Comparison of ENCODE assay signal across 9 mouse cellular contexts in genomic region chr15:80850004-80850403, GRCm38 (mm10).
DNase-seq lines count a peak whose midpoint lies in the region; ATAC-seq and TF ChIP-seq lines count a peak whose summit lies in the region.
"Had no signal": no experiment of that assay in that cellular context is flagged by ENCODE, and none has a peak within 500 bp of the region (broad histone marks: within the 10 kb centered on the region; RNA-seq: fewer than 3 reads in every experiment).

No protein-coding gene starts in this region.

- 0 out of 2 replicates have a peak, but pooled peaks have one; percentile 14 for TF ChIP-seq EP300 in ES-Bruce4 (IDR thresholded peaks at IDR 0.05; ENCODE audit: insufficient read depth, low read depth, low read length)

- no peak overlapping the region for H3K27ac ChIP-seq in ES-Bruce4 (ENCODE audit: insufficient read depth, low read length)
- H3K27ac ChIP-seq in hindbrain, embryonic 13.5 days, result peak overlapping the region; percentile 45; the same call in 1 of the 2 replicates
- H3K27ac ChIP-seq: limb, embryonic 13.5 days had no signal

- no peaks in the 10 kb centered on the region for H3K4me1 ChIP-seq in ES-Bruce4 (ENCODE audit: control insufficient read depth, insufficient read depth, low read length)
- H3K4me1 ChIP-seq in hindbrain, embryonic 13.5 days (replicated peaks), result peaks cover 25% of the 10 kb centered on the region
- H3K4me1 ChIP-seq: limb, embryonic 13.5 days had no signal

- ATAC-seq in hindbrain, embryonic 13.5 days (ENCODE audit: low FRiP score), result no peak
- ATAC-seq in CD4-positive, CD25-positive, alpha-beta regulatory T cell, adult 4 months, result no peak
- ATAC-seq in granulocyte monocyte progenitor cell, adult 5-6 weeks (replicated peaks; ENCODE audit: poor library complexity, severe bottlenecking), result no peak

- H3K27me3 ChIP-seq in ES-Bruce4 (ENCODE audit: control insufficient read depth, insufficient read depth, low read length, poor library complexity, severe bottlenecking), result no peaks in the 10 kb centered on the region
- H3K27me3 ChIP-seq in hindbrain, embryonic 13.5 days, result no peaks in the 10 kb centered on the region
- H3K27me3 ChIP-seq: limb, embryonic 13.5 days had no signal

- no peak overlapping the region for H3K4me3 ChIP-seq in ES-Bruce4 (ENCODE audit: low read depth, low read length)
- no peak overlapping the region for H3K4me3 ChIP-seq in hindbrain, embryonic 13.5 days
- H3K4me3 ChIP-seq: limb, embryonic 13.5 days had no signal

- no peaks in the 10 kb centered on the region for H3K9me3 ChIP-seq in ES-Bruce4 (replicated peaks; ENCODE audit: control insufficient read depth, insufficient read depth, low read length, poor library complexity, severe bottlenecking)
- no peaks in the 10 kb centered on the region for H3K9me3 ChIP-seq in hindbrain, embryonic 13.5 days
- H3K9me3 ChIP-seq: limb, embryonic 13.5 days had no signal

- no peaks in the 10 kb centered on the region for H3K36me3 ChIP-seq in ES-Bruce4 (ENCODE audit: control insufficient read depth, insufficient read depth, low read length, poor library complexity, severe bottlenecking)
- no peaks in the 10 kb centered on the region for H3K36me3 ChIP-seq in hindbrain, embryonic 13.5 days

- DNase-seq in gastrocnemius, postnatal 25 days, result peak; percentile 45
- no peak for DNase-seq in gastrocnemius, postnatal 10 days
- DNase-seq in cerebellum, adult 9-11 months, result peak; percentile 38
- no peak for DNase-seq in T-cell, adult 2 months (ENCODE audit: low spot score)

- 19% methylated on average over 8 of the region's 8 CpGs for WGBS in hindbrain, embryonic 13.5 days

- TF ChIP-seq CTCF in ES-Bruce4 (IDR thresholded peaks at IDR 0.05; ENCODE audit: low read depth, low read length), result no peak

- TF ChIP-seq POLR2A in ES-Bruce4 (IDR thresholded peaks at IDR 0.05; ENCODE audit: insufficient read depth, low read length), result no peak

- no peak overlapping the region for H3K9ac ChIP-seq in ES-Bruce4 (ENCODE audit: low read depth, poor library complexity, severe bottlenecking)
- no peak overlapping the region for H3K9ac ChIP-seq in hindbrain, embryonic 13.5 days
- H3K9ac ChIP-seq: limb, embryonic 13.5 days had no signal

- H3K4me2 ChIP-seq in hindbrain, embryonic 13.5 days, result no peak overlapping the region
- H3K4me2 ChIP-seq: limb, embryonic 13.5 days had no signal

Comparison
In these comparisons a context has a peak if more than half of its experiments do, and no peak if none do; other contexts are left out.
1. DNase-seq: peak in gastrocnemius, postnatal 25 days (single experiment) and cerebellum, adult 9-11 months (single experiment); none in gastrocnemius, postnatal 10 days (single experiment) and T-cell, adult 2 months (single experiment).